Mouse (Mus musculus): ENCODE measurements around the gene Nrip3.

Gene Nrip3

GRCm38 (mm10) chr7:109767575-109768350 lies 14.1 kb downstream of the Nrip3 start:
- no peak for DNase-seq

GRCm38 (mm10) chr7:109764009-109764408 lies 17.8 kb downstream of the Nrip3 start:
- DNase-seq: no peak

- peak; percentile 67 to 69 for DNase-seq
Observed at GRCm38 (mm10) chr7:109756291-109756690, 25.5 kb downstream of the Nrip3 start.

GRCm38 (mm10) chr7:109754034-109754433 lies 27.8 kb downstream of the Nrip3 start:
- no peak for DNase-seq

GRCm38 (mm10) chr7:109752008-109752925 lies 29.6 kb downstream of the Nrip3 start, which contains the start of gene Tmem9b:
Gene Tmem9b, minus strand, starts transcription at chr7:109752875.
- DNase-seq: peak; percentile 82 to 91

- peak in 1 of 2 experiments; percentile 36 for DNase-seq
Observed at GRCm38 (mm10) chr7:109751427-109752007, 30.3 kb downstream of the Nrip3 start.

GRCm38 (mm10) chr7:109747747-109748146 lies 34.1 kb downstream of the Nrip3 start:
- DNase-seq: peak in 1 of 2 experiments; percentile 31

- no peak for DNase-seq
Observed at GRCm38 (mm10) chr7:109741703-109742102, 40.1 kb downstream of the Nrip3 start.

GRCm38 (mm10) chr7:109741060-109741459 lies 40.8 kb downstream of the Nrip3 start:
- DNase-seq: no peak

GRCm38 (mm10) chr7:109739822-109740370 lies 41.9 kb downstream of the Nrip3 start:
- no peak for DNase-seq

GRCm38 (mm10) chr7:109734806-109735205 lies 47.0 kb downstream of the Nrip3 start:
- DNase-seq: peak; percentile 53

- DNase-seq: no peak
Observed at GRCm38 (mm10) chr7:109731626-109732025, 50.2 kb downstream of the Nrip3 start, which contains the start of gene Ascl3. Gene Ascl3, minus strand, starts transcription at chr7:109731726.

- no peak for DNase-seq
Observed at GRCm38 (mm10) chr7:109723697-109724096, 58.1 kb downstream of the Nrip3 start, which contains the start of gene BC051019. Gene BC051019, minus strand, starts transcription at chr7:109723850.

- no peak for DNase-seq
Observed at GRCm38 (mm10) chr7:109723114-109723513, 58.7 kb downstream of the Nrip3 start.

- peak in 1 of 2 experiments; percentile 29 for DNase-seq
Observed at GRCm38 (mm10) chr7:109722618-109723017, 59.2 kb downstream of the Nrip3 start.

- peak; percentile 37 to 58 for DNase-seq
Observed at GRCm38 (mm10) chr7:109719286-109719685, 62.5 kb downstream of the Nrip3 start.

GRCm38 (mm10) chr7:109713434-109713982 lies 68.3 kb downstream of the Nrip3 start:
- no peak for DNase-seq

GRCm38 (mm10) chr7:109712198-109712597 lies 69.6 kb downstream of the Nrip3 start:
- DNase-seq: no peak

GRCm38 (mm10) chr7:109710069-109710468 lies 71.8 kb downstream of the Nrip3 start:
- DNase-seq: no peak

GRCm38 (mm10) chr7:109708961-109709382 lies 72.9 kb downstream of the Nrip3 start:
- peak; percentile 46 to 62 for DNase-seq

Data from kidney, postnatal 36 days (tissue).